Mouse (Mus musculus) adipose tissue, adult 10 weeks (tissue): Measurements from ENCODE around the gene Gm45623. TPM values are rescaled to one million over a fixed set of nuclear protein-coding genes. Genes with fewer than 3 reads are reported as not detected.

Source experiments
- polyA plus RNA-seq: library from polyadenylated mRNA; stranded (reverse); fragments of 350-450 nt; fragmentation: Illumina TruSeq; extraction: RNeasy Lipid Tissue Mini Kit (QIAGEN cat#74804); gene quantifications from one replicate; pipeline ENCODE4 v1.2.3, GENCODE M21; 2014; ENCODE audit warnings: low read depth, low replicate concordance

Gene Gm45623
- polyA plus RNA-seq: not detected

DNA sequence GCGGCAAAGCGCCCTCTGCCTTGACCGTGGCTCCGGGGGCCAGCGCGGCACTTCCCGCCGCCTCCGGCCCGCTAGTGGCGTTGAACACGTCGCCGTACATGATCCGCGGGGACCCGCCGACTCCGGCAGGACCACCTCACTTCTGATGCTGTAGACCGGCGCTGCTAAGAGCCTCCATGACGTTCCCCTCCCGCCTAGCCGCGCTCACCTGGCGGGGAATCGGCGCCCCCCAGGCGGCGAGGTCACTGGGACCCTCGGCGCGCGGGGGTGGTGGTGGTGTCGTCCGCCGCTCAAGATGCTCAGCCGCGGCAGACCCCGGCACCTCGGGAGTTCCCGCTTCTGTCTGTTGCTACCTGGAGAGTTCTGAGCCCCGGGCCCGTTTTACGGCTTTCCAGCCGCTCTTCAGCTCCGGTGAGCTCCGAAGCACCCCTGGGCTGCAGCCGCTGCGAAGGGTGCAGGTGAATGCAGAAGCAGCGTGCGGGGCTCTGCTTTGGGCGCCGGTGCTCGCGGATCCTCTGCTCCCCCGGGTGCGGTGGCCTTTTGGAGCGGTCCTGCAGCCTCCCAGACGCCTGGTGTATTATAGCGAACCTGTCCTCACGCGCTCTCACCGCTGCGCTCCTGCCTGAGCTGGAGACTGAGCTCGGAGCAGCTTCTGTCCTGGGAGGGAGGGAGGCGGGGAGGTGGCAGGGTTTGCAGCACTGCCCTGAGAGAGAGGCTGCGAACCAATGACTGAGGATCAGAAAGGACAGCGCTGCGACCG lies at the start of gene Gm45623:
Gene Gm45623, minus strand, starts transcription at position 636 of the 760 bp plus-strand sequence.

GRCm38 (mm10) chr13:56702469-56703221 lies 51.0 kb downstream of the Gm45623 start, which contains the start of gene Smad5:
Smad5 (plus strand) TSS chr13:56703010.

Other genes starting within 250 kb of the Gm45623 start
- gene Fbxl21, start 231.4 kb downstream of the Gm45623 start, polyA plus RNA-seq: 1.6 TPM
- not detected for gene Lect2, start 205.3 kb downstream of the Gm45623 start, polyA plus RNA-seq
- 52.0 TPM for gene Tgfbi, start 144.3 kb downstream of the Gm45623 start, polyA plus RNA-seq
- gene Smad5, start 50.8 kb downstream of the Gm45623 start, polyA plus RNA-seq: 26.3 TPM
- not detected for gene Trpc7, start 142.2 kb upstream of the Gm45623 start, polyA plus RNA-seq